In genomic region chr7:132576116-132576650, GRCm38 (mm10) we compare ENCODE assay signal across 7 mouse cellular contexts. TPM values are rescaled to one million over a fixed set of nuclear protein-coding genes. Genes with fewer than 3 reads are reported as not detected.
DNase-seq lines count a peak whose midpoint lies in the region; ATAC-seq lines count a peak whose summit lies in the region.

Gene Oat (minus strand): TSS chr7:132576398.

- 1% methylated on average over 49 of the region's 49 CpGs for WGBS in intestine, embryonic 15.5 days
- under 1% methylated on average over 49 of the region's 49 CpGs for WGBS in midbrain, embryonic 10.5 days

- ATAC-seq in intestine, embryonic 15.5 days: peak; percentile 92

- peak within 1 kb of the TSS; percentile 99 for H3K27ac ChIP-seq in intestine, embryonic 15.5 days
- H3K27ac ChIP-seq in midbrain, embryonic 10.5 days (replicated peaks): peak within 1 kb of the TSS; percentile 93

- DNase-seq in adrenal gland, adult 2 months: peak; percentile 97
- peak; percentile 94 for DNase-seq in embryo, embryonic 11.5 days (ENCODE audit: low read depth, low spot score)
- DNase-seq in gastrocnemius, postnatal 36 days: peak; percentile 92 to 93
- DNase-seq in left cerebral cortex, postnatal 25 days (ENCODE audit: low spot score in 2 of 2): peak; percentile 95 to 98
- peak; percentile 96 for DNase-seq in midbrain, embryonic 10.5 days (ENCODE audit: low spot score)
- peak; percentile 92 for DNase-seq in right cerebral cortex, postnatal 4 days

- H3K4me1 ChIP-seq in intestine, embryonic 15.5 days (replicated peaks): peaks cover 15% of the 10 kb centered on the region
- peaks cover 33% of the 10 kb centered on the region for H3K4me1 ChIP-seq in midbrain, embryonic 10.5 days

- intact Hi-C loops in gastrocnemius, postnatal 36 days (cut with DNase I): loop anchor here (10.0 kb wide), 1 partner anchor 239 kb away; the partner anchor contains the start of gene Fam53b
- intact Hi-C loops in left cerebral cortex, postnatal 25 days (cut with DNase I): loop anchor here (5.0 to 10.0 kb wide), 3 partner anchors 61 to 279 kb away; partner anchors contain the start of genes Abraxas2, Eef1akmt2 and Fam53b

- H3K9me3 ChIP-seq in intestine, embryonic 15.5 days: no peaks in the 10 kb centered on the region
- H3K9me3 ChIP-seq in midbrain, embryonic 10.5 days (replicated peaks): no peaks in the 10 kb centered on the region

- peak within 1 kb of the TSS; percentile 79 for H3K4me3 ChIP-seq in intestine, embryonic 15.5 days (replicated peaks)
- peak within 1 kb of the TSS; percentile 82 for H3K4me3 ChIP-seq in midbrain, embryonic 10.5 days

- H3K9ac ChIP-seq in intestine, embryonic 15.5 days: peak within 1 kb of the TSS; percentile 80

- H3K4me2 ChIP-seq in intestine, embryonic 15.5 days (replicated peaks): peak within 1 kb of the TSS; percentile 72

- no peaks in the 10 kb centered on the region for H3K36me3 ChIP-seq in intestine, embryonic 15.5 days
- no peaks in the 10 kb centered on the region for H3K36me3 ChIP-seq in midbrain, embryonic 10.5 days

- no peaks in the 10 kb centered on the region for H3K27me3 ChIP-seq in intestine, embryonic 15.5 days (replicated peaks)
- H3K27me3 ChIP-seq in midbrain, embryonic 10.5 days (ENCODE audit: low read depth, poor library complexity, severe bottlenecking): peaks cover 42% of the 10 kb centered on the region

RNA-seq across cellular contexts. Expression of gene Oat, which starts in this region (rescaled TPM):
- 100 to 1,000 TPM in 1 of 2 experiments, 10 to 100 TPM in 1; 99.3 to 144 TPM for total RNA-seq in adrenal gland, adult 2 months (2021)
- polyA plus RNA-seq in adrenal gland, adult 2 months (2012; rRNA removed): 87.9 and 111 TPM in 2 replicates
- 100 to 1,000 TPM; 129 to 144 TPM for total RNA-seq in gastrocnemius, postnatal 36 days (2021)
- 1,488 and 1,505 TPM in 2 replicates for polyA plus RNA-seq in intestine, embryonic 15.5 days (2015; fragmentation: Nextera tagmentation; extraction: Ambion mirVana)
- total RNA-seq in left cerebral cortex, postnatal 25 days (2021): 10 to 100 TPM; 82.1 to 83.3 TPM
- 144 and 145 TPM in 2 replicates for polyA plus RNA-seq in midbrain, embryonic 10.5 days (2016; fragmentation: Nextera tagmentation; extraction: Ambion mirVana)

Comparison
In these comparisons a context has a peak if more than half of its experiments do, and no peak if none do; other contexts are left out.
1. Peak in every context shown above with its lines: DNase-seq, ATAC-seq, H3K4me3 ChIP-seq and H3K27ac ChIP-seq.
2. RNA of gene Oat (polyA plus RNA-seq): 1,488 to 1,505 TPM in intestine, embryonic 15.5 days; 144 to 145 TPM in midbrain, embryonic 10.5 days and 87.9 to 111 TPM in adrenal gland, adult 2 months; every median in the first group is over 10 times any median in the second.